Mouse (Mus musculus) spleen, embryonic (tissue): ENCODE measurements around the gene Senp5.
"Not testable (repeated sequence)": the region's sequence is repeated elsewhere in the genome, so short reads cannot be mapped to it uniquely, and the experiment has no call there.

ENCODE experiments used
- CTCF ChIA-PET: fragments of 350-600 bp; sonication (Branson Sonifier 250); formaldehyde crosslinking; loops from one replicate; lab custom pipeline; 2022; lab: Charles Lee

Senp5 gene

GRCm38 (mm10) chr16:32002509-32003477 lies at the start of gene Senp5:
TSS of gene Senp5 (minus strand) at chr16:32003287.
- CTCF ChIA-PET = interaction anchor here (0.7 kb wide), 1 partner anchor 10 kb away, joined by 3 read pairs; no protein-coding TSS in a partner anchor

- CTCF ChIA-PET = interaction anchor here (0.6 kb wide), 1 partner anchor 34 kb away, joined by 3 read pairs; no protein-coding TSS in a partner anchor
These were observed 39.3 kb upstream of the Senp5 start for GRCm38 (mm10) chr16:32042367-32042766.

DNA sequence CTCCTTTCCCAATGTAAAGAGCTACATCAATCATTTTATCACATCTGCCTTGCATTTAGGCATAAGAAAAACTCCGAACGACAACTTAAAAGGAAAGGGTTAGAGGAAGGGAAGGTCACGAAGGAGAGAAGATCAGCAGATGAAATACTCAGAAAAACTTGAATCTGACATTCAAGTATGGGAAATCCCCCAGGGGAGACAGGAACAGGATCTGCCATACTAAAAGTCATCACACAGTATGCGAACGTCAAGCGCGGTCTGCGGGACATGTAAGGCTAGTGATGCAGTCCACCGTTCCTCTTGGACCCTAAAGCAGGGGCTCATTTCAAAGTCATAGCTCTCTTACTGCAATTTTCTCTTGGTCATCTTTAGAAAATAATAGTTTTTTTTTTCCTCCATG lies 16.6 kb upstream of the Senp5 start:
- CTCF ChIA-PET = interaction anchor here (0.9 kb wide), 1 partner anchor 24 kb away, joined by 4 read pairs; no protein-coding TSS in a partner anchor

DNA sequence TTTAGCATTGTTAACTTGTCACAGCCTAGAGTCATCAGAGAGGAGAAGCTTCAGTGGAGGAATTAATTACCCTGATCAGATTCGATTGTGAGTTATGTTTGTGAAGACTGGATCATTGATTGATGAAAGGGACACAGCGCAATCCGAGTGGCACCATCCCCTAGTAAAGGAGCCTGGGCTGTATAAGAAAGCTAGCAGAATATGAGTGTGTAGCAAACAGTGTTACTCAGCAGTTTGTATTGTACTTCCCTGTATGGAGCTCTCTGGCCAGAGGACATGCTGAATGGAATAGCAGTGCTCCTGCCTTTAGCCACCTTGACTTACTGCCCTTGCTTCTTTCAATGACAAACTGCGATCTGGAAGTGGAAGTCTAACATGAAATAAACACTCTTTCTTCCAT lies 7.2 kb upstream of the Senp5 start:
- CTCF ChIA-PET = no interaction called here

GRCm38 (mm10) chr16:32009913-32010312 lies 6.8 kb upstream of the Senp5 start:
- CTCF ChIA-PET = no interaction called here

DNA sequence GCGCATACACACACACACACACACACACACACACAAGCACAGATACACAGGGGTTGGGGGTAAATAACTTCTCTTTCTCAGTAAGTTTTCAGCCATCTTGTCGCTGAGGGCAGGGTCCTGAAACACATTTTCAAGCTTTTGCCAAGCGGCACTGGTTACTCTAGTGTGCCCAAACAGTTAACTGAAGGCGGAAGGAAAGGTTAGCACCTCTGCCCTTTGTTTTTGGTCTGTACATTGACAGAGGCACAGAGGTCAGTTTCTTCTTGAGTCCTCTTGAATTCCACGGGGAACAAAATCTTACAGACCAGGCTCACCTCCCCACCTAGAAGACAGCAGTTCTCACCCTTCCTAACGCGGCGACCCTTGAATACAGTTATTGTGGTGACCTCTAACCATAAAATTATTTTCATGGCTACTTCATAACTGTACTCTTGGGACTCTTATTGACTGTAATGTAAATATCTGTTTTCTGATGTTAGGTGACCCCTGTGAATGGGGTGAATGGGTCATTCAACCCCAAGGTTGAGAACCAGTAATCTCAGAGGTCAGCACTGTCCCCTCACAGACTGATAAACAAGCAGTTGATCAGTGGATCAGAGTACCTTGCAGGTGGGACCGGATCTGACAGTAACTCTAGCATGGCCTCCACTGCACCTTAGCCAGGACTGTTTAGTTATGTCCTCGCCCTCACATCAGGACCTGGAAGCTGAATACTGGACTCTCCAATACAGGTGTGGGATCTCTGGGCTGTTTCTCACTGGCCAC lies 5.6 kb upstream of the Senp5 start:
- CTCF ChIA-PET = interaction anchor here (0.5 to 0.7 kb wide), 2 partner anchors 114 to 834 kb away, joined by 3 to 9 read pairs; no protein-coding TSS in a partner anchor

DNA sequence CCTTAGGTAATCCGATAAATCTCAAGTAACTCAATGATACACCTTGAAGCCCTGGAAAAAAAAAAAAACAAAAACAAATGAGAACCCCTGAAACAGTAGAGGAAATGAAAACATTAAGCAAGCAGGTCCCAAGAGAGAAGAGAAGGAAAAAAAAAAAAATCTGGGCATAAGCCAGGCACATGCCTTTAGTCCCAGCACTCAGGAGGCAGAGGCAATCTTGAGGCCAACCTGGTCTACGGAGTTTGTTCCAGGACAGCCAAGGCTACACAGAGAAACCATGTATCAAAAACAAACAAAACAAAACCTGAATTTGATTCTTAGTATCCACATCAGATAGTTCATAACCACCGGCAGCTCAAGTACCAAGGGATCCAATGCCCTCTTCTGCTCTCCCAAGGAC lies 1.6 kb upstream of the Senp5 start:
- CTCF ChIA-PET = no interaction called here

- CTCF ChIA-PET = interaction anchor here (0.6 kb wide), 1 partner anchor 1254 kb away, joined by 5 read pairs; no protein-coding TSS in a partner anchor
These were observed 6.7 kb downstream of the Senp5 start for GRCm38 (mm10) chr16:31996371-31996770.

- CTCF ChIA-PET = no interaction called here
These were observed 9.1 kb downstream of the Senp5 start for GRCm38 (mm10) chr16:31993946-31994345.

- CTCF ChIA-PET = interaction anchor here (0.8 kb wide), 1 partner anchor 113 kb away, joined by 4 read pairs; no protein-coding TSS in a partner anchor
These were observed 9.9 kb downstream of the Senp5 start for GRCm38 (mm10) chr16:31993195-31993594.

GRCm38 (mm10) chr16:31992039-31992438 lies 11.0 kb downstream of the Senp5 start:
- CTCF ChIA-PET = interaction anchor here (0.6 to 0.8 kb wide), 2 partner anchors 12 to 29 kb away, joined by 3 read pairs; no protein-coding TSS in a partner anchor

GRCm38 (mm10) chr16:31980946-31981345 lies 22.1 kb downstream of the Senp5 start:
- CTCF ChIA-PET = interaction anchor here (0.6 kb wide), 1 partner anchor 14 kb away, joined by 3 read pairs; no protein-coding TSS in a partner anchor

GRCm38 (mm10) chr16:31979501-31979900 lies 23.6 kb downstream of the Senp5 start:
- CTCF ChIA-PET = no interaction called here

DNA sequence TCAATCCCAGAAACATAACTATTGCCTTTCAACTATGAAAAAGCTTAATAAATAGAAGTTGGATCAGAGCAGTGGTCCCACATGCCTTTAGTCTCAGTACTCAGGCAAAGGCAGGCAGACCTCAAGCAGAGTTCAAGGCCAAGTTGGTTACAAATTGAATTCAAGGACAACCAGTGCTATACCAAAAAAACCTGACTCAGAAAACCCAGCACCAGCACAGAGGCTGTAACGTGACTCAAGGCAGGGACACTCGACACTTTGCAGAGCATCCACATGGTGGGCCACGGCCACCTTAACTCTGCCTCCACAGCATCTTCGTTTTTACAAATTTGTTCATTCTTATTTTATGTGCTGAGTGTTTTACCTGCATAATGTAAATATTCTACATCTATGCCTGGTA lies 27.8 kb downstream of the Senp5 start:
- CTCF ChIA-PET = no interaction called here

- CTCF ChIA-PET = interaction anchor here (0.9 kb wide), 1 partner anchor 29 kb away, joined by 3 read pairs; no protein-coding TSS in a partner anchor
These were observed 39.9 kb downstream of the Senp5 start for GRCm38 (mm10) chr16:31963224-31963623.

- CTCF ChIA-PET = no interaction called here
These were observed 54.7 kb downstream of the Senp5 start, which contains the start of the genes 0610012G03Rik and Ncbp2 for GRCm38 (mm10) chr16:31948345-31948774. TSS of gene 0610012G03Rik (minus strand) at chr16:31948494. TSS of gene Ncbp2 (plus strand) at chr16:31948513.

GRCm38 (mm10) chr16:31947901-31948316 lies 55.2 kb downstream of the Senp5 start:
- CTCF ChIA-PET = no interaction called here

GRCm38 (mm10) chr16:31947333-31947732 lies 55.8 kb downstream of the Senp5 start:
- CTCF ChIA-PET = interaction anchor here (1.4 kb wide), 1 partner anchor 14 kb away, joined by 3 read pairs; no protein-coding TSS in a partner anchor

DNA sequence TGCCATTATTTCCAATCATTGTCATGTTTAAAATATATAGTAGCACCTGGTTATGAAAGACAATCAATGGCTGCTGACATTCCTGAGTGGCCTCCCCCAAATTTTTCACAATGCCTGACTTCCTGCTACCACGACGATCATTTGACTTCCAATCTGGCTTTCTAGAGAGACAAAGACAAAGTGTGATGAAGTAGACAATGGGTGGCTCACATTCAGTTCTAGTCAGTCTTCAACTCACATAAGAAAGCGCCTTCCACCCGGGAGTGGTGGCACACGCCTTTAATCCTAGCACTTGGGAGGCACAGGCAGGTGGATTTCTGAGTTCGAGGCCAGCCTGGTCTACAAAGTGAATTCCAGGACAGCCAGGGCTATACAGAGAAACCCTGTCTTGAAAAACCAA lies 57.1 kb downstream of the Senp5 start:
- CTCF ChIA-PET = not testable (repeated sequence)

DNA sequence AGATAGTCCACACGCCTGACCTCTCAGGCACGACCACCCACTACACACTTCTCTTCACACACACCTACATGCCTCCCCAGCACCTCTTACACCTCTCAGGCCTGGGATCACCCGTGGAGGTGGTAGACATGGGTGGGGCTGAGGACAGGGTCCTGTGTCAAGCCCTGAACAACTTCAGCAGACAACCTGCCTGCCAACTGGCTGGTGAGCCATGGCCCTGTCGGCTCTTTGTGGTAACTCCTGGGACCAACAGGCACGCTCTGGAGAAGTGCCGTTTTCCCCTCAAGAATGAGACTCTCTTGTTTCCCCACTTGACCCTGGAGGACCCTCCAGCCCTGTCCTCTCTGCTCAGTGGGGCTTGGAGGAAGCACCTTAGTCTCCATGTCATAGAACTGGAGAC lies 57.7 kb downstream of the Senp5 start:
- CTCF ChIA-PET = no interaction called here

- CTCF ChIA-PET = no interaction called here
These were observed 58.3 kb downstream of the Senp5 start for GRCm38 (mm10) chr16:31944698-31945255.
